8 mouse cellular contexts compared by ENCODE assay signal in the genomic region with DNA sequence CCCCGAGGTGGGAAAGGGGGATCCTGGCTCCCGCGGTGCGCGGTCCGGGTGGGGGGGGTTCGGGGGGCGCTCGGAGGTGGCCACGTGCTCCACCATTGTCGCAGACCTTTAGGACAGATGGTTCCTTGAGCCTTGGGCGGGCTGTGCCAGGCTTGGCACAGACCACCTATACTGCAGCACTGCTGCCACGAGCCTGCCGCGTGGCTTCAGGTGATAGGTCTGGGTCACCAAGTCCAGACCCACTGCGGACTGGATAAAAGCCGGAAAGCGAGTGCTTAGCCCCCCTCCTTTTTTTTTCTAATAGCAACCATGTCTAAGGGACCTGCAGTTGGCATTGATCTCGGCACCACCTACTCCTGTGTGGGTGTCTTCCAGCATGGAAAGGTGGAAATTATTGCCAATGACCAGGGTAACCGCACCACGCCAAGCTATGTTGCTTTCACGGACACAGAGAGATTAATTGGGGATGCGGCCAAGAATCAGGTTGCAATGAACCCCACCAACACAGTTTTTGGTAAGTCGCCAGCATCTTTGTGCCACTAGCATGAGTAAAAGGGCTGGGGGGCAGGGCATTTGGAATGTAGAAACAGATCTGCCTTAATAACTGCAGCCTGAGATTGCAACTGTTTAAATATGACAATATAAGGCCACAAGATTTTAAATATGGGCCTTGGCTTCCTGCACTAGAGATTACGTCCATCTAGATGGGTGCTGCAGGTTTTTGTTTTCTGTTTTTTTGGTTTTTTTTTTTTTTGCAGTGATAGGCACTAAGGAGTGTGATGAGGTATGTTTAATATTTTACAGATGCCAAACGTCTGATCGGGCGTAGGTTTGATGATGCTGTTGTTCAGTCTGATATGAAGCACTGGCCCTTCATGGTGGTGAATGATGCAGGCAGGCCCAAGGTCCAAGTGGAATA. TPM values are rescaled to one million over a fixed set of nuclear protein-coding genes. Genes with fewer than 3 reads are reported as not detected.
DNase-seq lines count a peak whose midpoint lies in the region; ATAC-seq and TF ChIP-seq lines count a peak whose summit lies in the region.
"Not testable (repeated sequence)": the region's sequence is repeated elsewhere in the genome, so short reads cannot be mapped to it uniquely, and the experiment has no call there.

No protein-coding gene starts in this region.

- peaks cover 41 to 43% of the 10 kb centered on the region in 2 experiments for H3K36me3 ChIP-seq in CH12.LX (replicated peaks in 1 of 2; ENCODE audit: control insufficient read depth in 1 of 2, insufficient read depth in 1 of 2, low read length in 1 of 2)
- peaks cover 53% of the 10 kb centered on the region for H3K36me3 ChIP-seq in embryonic facial prominence, embryonic 10.5 days (replicated peaks)
- peaks cover 46% of the 10 kb centered on the region for H3K36me3 ChIP-seq in intestine, embryonic 14.5 days (ENCODE audit: control insufficient read depth, insufficient read depth, low read length)

- not testable (repeated sequence) for TF ChIP-seq EP300 in CH12.LX (IDR thresholded peaks at IDR 0.05; ENCODE audit: low read length)

- peaks cover 27% of the 10 kb centered on the region for H3K79me2 ChIP-seq in CH12.LX (replicated peaks; ENCODE audit: control insufficient read depth, extremely low read depth, insufficient read depth, poor library complexity, severe bottlenecking)

- TF ChIP-seq POLR2A in CH12.LX (IDR thresholded peaks at IDR 0.05; ENCODE audit: low read depth, low read length); bone marrow macrophage, adult 2 months (IDR thresholded peaks at IDR 0.05; ENCODE audit: borderline replicate concordance, low read depth, low read length): not testable (repeated sequence)

- peak; percentile 22 for ATAC-seq in intestine, embryonic 14.5 days (replicated peaks; ENCODE audit: low FRiP score, low TSS enrichment, low read depth)

- under 1% methylated on average over 28 of the region's 28 CpGs for WGBS in embryonic facial prominence, embryonic 10.5 days
- WGBS in intestine, embryonic 14.5 days: under 1% methylated on average over 27 of the region's 28 CpGs

- H3K9me3 ChIP-seq in CH12.LX (replicated peaks; ENCODE audit: low read length); embryonic facial prominence, embryonic 10.5 days; intestine, embryonic 14.5 days (ENCODE audit: control insufficient read depth, low read length): not testable (repeated sequence)

- peak overlapping the region; percentile 69 for H3K4me2 ChIP-seq in CH12.LX (ENCODE audit: insufficient read depth, low read depth, poor library complexity, severe bottlenecking)
- H3K4me2 ChIP-seq in intestine, embryonic 14.5 days (ENCODE audit: low read length): peak overlapping the region; percentile 88

- intact Hi-C loops in left cerebral cortex, postnatal 14 days (cut with DNase I): loop anchor here (2.0 kb wide), 1 partner anchor 45 kb away; no protein-coding TSS in a partner anchor

- TF ChIP-seq CTCF in CH12.LX (conservative IDR thresholded peaks at IDR 0.05 in 1 of 2, IDR thresholded peaks at IDR 0.05 in 1 of 2; ENCODE audit: low read depth in 2 of 2, low read length in 2 of 2); bone marrow macrophage, adult 2 months (IDR thresholded peaks at IDR 0.05; ENCODE audit: low read depth, low read length): not testable (repeated sequence)

- H3K9ac ChIP-seq in CH12.LX (ENCODE audit: insufficient read depth, low read depth): peak overlapping the region; percentile 99
- peak overlapping the region; percentile 83 for H3K9ac ChIP-seq in intestine, embryonic 14.5 days (ENCODE audit: low read length)

- H3K27ac ChIP-seq in CH12.LX (ENCODE audit: insufficient read depth, low read depth): peak overlapping the region; percentile 67; the same call in 1 of the 2 replicates
- H3K27ac ChIP-seq in bone marrow macrophage, adult 2 months (ENCODE audit: insufficient read depth, low read depth, low read length): peak overlapping the region; percentile 85
- peak overlapping the region; percentile 100 for H3K27ac ChIP-seq in embryonic facial prominence, embryonic 10.5 days (replicated peaks)
- peak overlapping the region; percentile 79 for H3K27ac ChIP-seq in intestine, embryonic 14.5 days (ENCODE audit: low read depth)

- peak overlapping the region; percentile 92 to 98 (median 93) for H3K4me3 ChIP-seq in CH12.LX (replicated peaks in 1 of 3; ENCODE audit: low read depth in 2 of 3, low read length in 2 of 3, poor library complexity in 1 of 3)
- H3K4me3 ChIP-seq in bone marrow macrophage, adult 2 months (ENCODE audit: insufficient read depth, low read length): peak overlapping the region; percentile 70
- peak overlapping the region; percentile 99 for H3K4me3 ChIP-seq in embryonic facial prominence, embryonic 10.5 days
- H3K4me3 ChIP-seq in intestine, embryonic 14.5 days (ENCODE audit: low read depth, low read length): peak overlapping the region; percentile 71

- H3K27me3 ChIP-seq in CH12.LX (replicated peaks); embryonic facial prominence, embryonic 10.5 days (replicated peaks; ENCODE audit: low read depth, poor library complexity, severe bottlenecking); intestine, embryonic 14.5 days (replicated peaks; ENCODE audit: control insufficient read depth, insufficient read depth, low read length): not testable (repeated sequence)

- dilution Hi-C loops in CH12.LX (cut with MboI; ENCODE audit: extremely low pct_ligation_motif_present, extremely low pct_unique_long_range_greater_than_20kb, low sequenced_read_pairs): not testable (repeated sequence)

- in situ Hi-C loops in CH12.LX (cut with MboI; ENCODE audit: low pct_ligation_motif_present, low pct_unique_long_range_greater_than_20kb, low sequenced_read_pairs): loop anchor here (5.0 to 25.0 kb wide), 2 partner anchors 45 to 185 kb away; no protein-coding TSS in a partner anchor

- peaks cover 6 to 31% of the 10 kb centered on the region in 2 experiments; a peak in 3 of 4 replicates for H3K4me1 ChIP-seq in CH12.LX (ENCODE audit: control insufficient read depth in 1 of 2, insufficient read depth in 2 of 2)
- H3K4me1 ChIP-seq in bone marrow macrophage, adult 2 months (ENCODE audit: control insufficient read depth, insufficient read depth, low read length): peaks cover 21% of the 10 kb centered on the region
- peaks cover 50% of the 10 kb centered on the region for H3K4me1 ChIP-seq in embryonic facial prominence, embryonic 10.5 days
- peaks cover 34% of the 10 kb centered on the region for H3K4me1 ChIP-seq in intestine, embryonic 14.5 days (replicated peaks; ENCODE audit: control insufficient read depth, insufficient read depth, low read length)

- DNase-seq in CH12.LX (ENCODE audit: extremely low read depth): peak; percentile 36
- DNase-seq in embryonic facial prominence, embryonic 10.5 days (ENCODE audit: low spot score): not testable (repeated sequence)
- DNase-seq in heart, adult 11 months: peak; percentile 97
- peak; percentile 69 for DNase-seq in intestine, embryonic 14.5 days (ENCODE audit: low spot score)
- peak; percentile 49 to 64 for DNase-seq in left cerebral cortex, postnatal 14 days (ENCODE audit: low spot score in 2 of 2)
- DNase-seq in lung, postnatal 10 days: peak; percentile 45
- DNase-seq in right cerebral cortex, postnatal 10 days (ENCODE audit: low spot score in 2 of 2): peak; percentile 72 to 79

- TF ChIP-seq RAD21 in CH12.LX (IDR thresholded peaks at IDR 0.05; ENCODE audit: low read depth, low read length): not testable (repeated sequence)

TF ChIP-seq in CH12.LX, 34 proteins besides CTCF, POLR2A, EP300 and RAD21:
- peak; percentile 64; the same call in 1 of the 2 replicates for TF ChIP-seq MAX (IDR thresholded peaks at IDR 0.05; ENCODE audit: low read length)
- peak; percentile 0; the same call in 1 of the 2 replicates for TF ChIP-seq MXI1 (IDR thresholded peaks at IDR 0.05; ENCODE audit: low read depth, low read length)
- 0 out of 2 replicates have a peak, but pooled peaks have one; percentile 14 for TF ChIP-seq SIN3A (IDR thresholded peaks at IDR 0.05; ENCODE audit: low read length)

RNA-seq across cellular contexts. Expression of a gene that starts 1.1 kb away (rescaled TPM):
- total RNA-seq in CH12.LX (2012; rRNA removed) (2,915 and 4,984 TPM in 2 replicates), CH12.LX (2014; rRNA removed) (7,143 and 7,761 TPM in 2 replicates)
- 5,629 and 6,462 TPM in 2 replicates for polyA plus RNA-seq in CH12.LX (2012; ENCODE audit: insufficient read length, low read depth)
- 1,438 and 1,604 TPM in 2 replicates for polyA plus RNA-seq in bone marrow macrophage, adult 2 months (2012; ENCODE audit: insufficient read depth, insufficient read length, missing spikeins)
- 3,691 and 4,038 TPM in 2 replicates for polyA plus RNA-seq in embryonic facial prominence, embryonic 10.5 days (2016; fragmentation: Nextera tagmentation; extraction: Ambion mirVana)
- polyA plus RNA-seq in intestine, embryonic 14.5 days (2014; fragmentation: Nextera tagmentation; extraction: Ambion mirVana): 2,647 and 2,698 TPM in 2 replicates
- total RNA-seq in left cerebral cortex, postnatal 14 days (2021): 1,000 to 10,000 TPM; 2,189 to 2,356 TPM
